Mouse (Mus musculus) olfactory bulb, adult 2 months (tissue): ENCODE data around the gene Tenm3. TPM values are rescaled to one million over a fixed set of nuclear protein-coding genes. Genes with fewer than 3 reads are reported as not detected.

Source experiments
- H3K27ac ChIP-seq: fragments of 200-500 bp; 2 replicates; pipeline ENCODE4 v1.5.1; 2012; ENCODE audit warnings: low read depth, low read length; ENCODE audit not compliant: insufficient read depth
- H3K4me1 ChIP-seq: fragments of 200-500 bp; 2 replicates; pipeline ENCODE4 v1.6.1; 2012; ENCODE audit warnings: low read length; ENCODE audit not compliant: control insufficient read depth, insufficient read depth
- H3K4me3 ChIP-seq: fragments of 200-500 bp; 2 replicates; pipeline ENCODE4 v1.5.1; 2012; ENCODE audit warnings: mild to moderate bottlenecking, low read depth, low read length, moderate library complexity; ENCODE audit not compliant: insufficient read depth
- CTCF ChIP-seq: fragments of 200-500 bp; IDR thresholded peaks from 2 replicates; pipeline ENCODE4 v1.5.1; 2012; ENCODE audit warnings: low read depth, mild to moderate bottlenecking, low read length, moderate library complexity; ENCODE audit not compliant: insufficient read depth
- POLR2A ChIP-seq: fragments of 200-500 bp; IDR thresholded peaks from 2 replicates; pipeline ENCODE4 v1.6.1; 2012; ENCODE audit warnings: mild to moderate bottlenecking, low read depth, low read length, moderate library complexity; ENCODE audit not compliant: insufficient read depth
- WGBS: fragments of 180-500 bp; shearing (Covaris S2); methylation state at CpG from one replicate; pipeline ENCODE4 v1.1.7; 2018; 5-methylcytosine and 5-hydroxymethylcytosine counted together
- polyA plus RNA-seq: library from polyadenylated mRNA; stranded (reverse); fragments of >200 nt; gene quantifications from 2 replicates; pipeline ENCODE4 v1.2.4, GENCODE M21; 2012; ENCODE audit warnings: low replicate concordance; ENCODE audit not compliant: missing spikeins, insufficient read depth, insufficient read length

The Tenm3 gene
- polyA plus RNA-seq, 1 experiment = 52.2 TPM

GRCm38 (mm10) chr8:48638129-48638528 lies 205.6 kb downstream of the Tenm3 start:
- 84% methylated on average over 4 of the region's 4 CpGs for WGBS
- Histone ChIP-seq H3K27ac (no peak overlapping the region), H3K4me1 (no peaks in the 10 kb centered on the region), H3K4me3 (no peak overlapping the region)
- TF ChIP-seq CTCF (no peak), POLR2A (no peak)

GRCm38 (mm10) chr8:48636979-48637378 lies 206.8 kb downstream of the Tenm3 start:
- H3K4me1 ChIP-seq = no peaks in the 10 kb centered on the region
- WGBS = 86% methylated on average over 5 of the region's 5 CpGs

GRCm38 (mm10) chr8:48635815-48636214 lies 207.9 kb downstream of the Tenm3 start:
- H3K4me1 ChIP-seq = no peaks in the 10 kb centered on the region
- WGBS = 74% methylated on average over 4 of the region's 4 CpGs
- no peak overlapping the region for H3K4me3 ChIP-seq
- TF ChIP-seq POLR2A (no peak), CTCF (no peak)
- H3K27ac ChIP-seq = no peak overlapping the region

More at GRCm38 (mm10) chr8:48636979-48637378, 206.8 kb downstream of the Tenm3 start:
- TF ChIP-seq CTCF (no peak), POLR2A (no peak)
- Histone ChIP-seq H3K4me3 (no peak overlapping the region), H3K27ac (no peak overlapping the region)

GRCm38 (mm10) chr8:48633426-48633825 lies 210.3 kb downstream of the Tenm3 start:
- no peak for TF ChIP-seq POLR2A
- no peak for TF ChIP-seq CTCF
- no peaks in the 10 kb centered on the region for H3K4me1 ChIP-seq
- 73% methylated on average over 8 of the region's 8 CpGs for WGBS

GRCm38 (mm10) chr8:48622517-48623153 lies 221.1 kb downstream of the Tenm3 start:
- WGBS = 94% methylated on average over 11 of the region's 11 CpGs
- Histone ChIP-seq H3K27ac (no peak overlapping the region), H3K4me3 (no peak overlapping the region), H3K4me1 (peaks cover 4% of the 10 kb centered on the region; the same call in 1 of the 2 replicates)
- no peak for TF ChIP-seq CTCF
- no peak for TF ChIP-seq POLR2A

More at GRCm38 (mm10) chr8:48633426-48633825, 210.3 kb downstream of the Tenm3 start:
- Histone ChIP-seq H3K27ac (no peak overlapping the region), H3K4me3 (no peak overlapping the region)

- peaks cover 4% of the 10 kb centered on the region; the same call in 1 of the 2 replicates for H3K4me1 ChIP-seq
- 47% methylated on average over 8 of the region's 8 CpGs for WGBS
- TF ChIP-seq CTCF (no peak), POLR2A (no peak)
- H3K27ac ChIP-seq = no peak overlapping the region
- H3K4me3 ChIP-seq = no peak overlapping the region
These were observed 228.7 kb downstream of the Tenm3 start for GRCm38 (mm10) chr8:48615088-48615487.

- no peak overlapping the region for H3K27ac ChIP-seq
- H3K4me1 ChIP-seq = no peaks in the 10 kb centered on the region
- TF ChIP-seq CTCF = no peak
- no peak for TF ChIP-seq POLR2A
- no peak overlapping the region for H3K4me3 ChIP-seq
- WGBS = 84% methylated on average over 10 of the region's 10 CpGs
These were observed 231.7 kb downstream of the Tenm3 start for GRCm38 (mm10) chr8:48611934-48612512.

DNA sequence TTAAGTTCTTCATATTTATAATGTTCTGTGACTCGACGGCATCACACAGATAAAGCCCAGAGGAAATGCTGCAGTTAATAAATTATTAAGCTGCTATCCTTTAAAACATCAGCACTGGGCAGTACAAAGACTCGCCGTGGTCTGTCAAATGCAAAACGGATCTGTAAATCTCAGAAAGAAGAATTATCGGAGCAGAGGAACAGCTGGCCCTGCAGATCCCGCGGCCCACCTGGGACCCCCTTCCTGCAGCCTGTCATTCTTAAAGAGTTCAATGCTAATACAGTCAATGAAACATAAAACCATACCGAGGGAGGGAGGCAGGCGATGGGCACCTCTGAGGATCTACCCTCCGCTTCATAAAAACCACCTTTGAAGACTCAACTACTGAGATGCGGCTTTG lies 232.6 kb downstream of the Tenm3 start:
- H3K4me3 ChIP-seq = no peak overlapping the region
- H3K4me1 ChIP-seq = no peaks in the 10 kb centered on the region
- TF ChIP-seq CTCF (no peak), POLR2A (no peak)
- H3K27ac ChIP-seq = no peak overlapping the region
- 85% methylated on average over 12 of the region's 12 CpGs for WGBS

GRCm38 (mm10) chr8:48610316-48610715 lies 233.4 kb downstream of the Tenm3 start:
- H3K27ac ChIP-seq = no peak overlapping the region
- no peak overlapping the region for H3K4me3 ChIP-seq
- no peaks in the 10 kb centered on the region for H3K4me1 ChIP-seq
- 83% methylated on average over 6 of the region's 6 CpGs for WGBS
- TF ChIP-seq POLR2A (no peak), CTCF (no peak)

- no peaks in the 10 kb centered on the region for H3K4me1 ChIP-seq
- H3K27ac ChIP-seq = no peak overlapping the region
- no peak overlapping the region for H3K4me3 ChIP-seq
- TF ChIP-seq CTCF (no peak), POLR2A (no peak)
- WGBS = 89% methylated on average over 4 of the region's 4 CpGs
These were observed 234.1 kb downstream of the Tenm3 start for GRCm38 (mm10) chr8:48609684-48610083.
